Mouse (Mus musculus): ENCODE results near the gene Gm12794. TPM values are rescaled to one million over a fixed set of nuclear protein-coding genes. Genes with fewer than 3 reads are reported as not detected.
"Not testable (repeated sequence)": the region's sequence is repeated elsewhere in the genome, so short reads cannot be mapped to it uniquely, and the experiment has no call there.

The Gm12794 gene
- not detected in 2 replicates for total RNA-seq (2015)
- total RNA-seq (2017), result not detected in 2 replicates

- not testable (repeated sequence) for ATAC-seq (ENCODE audit: poor library complexity, severe bottlenecking)
Measured at GRCm38 (mm10) chr4:101940107-101940506, at the start of gene Gm12794. Gm12794 (plus strand) TSS chr4:101940407.

GRCm38 (mm10) chr4:101893656-101894420, 46.4 kb upstream of the Gm12794 start, which contains the start of gene C130073F10Rik:
C130073F10Rik (minus strand) TSS chr4:101893789.
- no peak for ATAC-seq (ENCODE audit: poor library complexity, severe bottlenecking)

- ATAC-seq (ENCODE audit: poor library complexity, severe bottlenecking), result not testable (repeated sequence)
Measured at GRCm38 (mm10) chr4:101908821-101909220, 31.4 kb upstream of the Gm12794 start, which contains the start of gene Gm12800. Gm12800 (plus strand) TSS chr4:101909121.

- not testable (repeated sequence) for ATAC-seq (ENCODE audit: poor library complexity, severe bottlenecking)
Measured at GRCm38 (mm10) chr4:101980949-101981348, 40.7 kb downstream of the Gm12794 start, which contains the start of gene Gm12790. Gm12790 (minus strand) TSS chr4:101981049.

- ATAC-seq (ENCODE audit: poor library complexity, severe bottlenecking), result no peak
Measured at GRCm38 (mm10) chr4:101985678-101986077, 45.5 kb downstream of the Gm12794 start.

- ATAC-seq (ENCODE audit: poor library complexity, severe bottlenecking), result not testable (repeated sequence)
Measured at GRCm38 (mm10) chr4:101986326-101986725, 46.1 kb downstream of the Gm12794 start, which contains the start of gene Gm12789. Gm12789 (plus strand) TSS chr4:101986626.

Other genes with a start within 250 kb of the Gm12794 start
- gene Lepr, start 223.0 kb upstream of the Gm12794 start, total RNA-seq (2015), result 0.69 and 5.3 TPM in 2 replicates
- 0.62 and 1.7 TPM in 2 replicates for gene Lepr, start 223.0 kb upstream of the Gm12794 start, total RNA-seq (2017)
- gene B020004J07Rik, start 96.4 kb upstream of the Gm12794 start, total RNA-seq (2015), result not detected in 2 replicates
- not detected in 2 replicates for gene B020004J07Rik, start 96.4 kb upstream of the Gm12794 start, total RNA-seq (2017)
- gene C130073F10Rik, start 46.6 kb upstream of the Gm12794 start, total RNA-seq (2015), result not detected in 2 replicates
- not detected in 2 replicates for gene C130073F10Rik, start 46.6 kb upstream of the Gm12794 start, total RNA-seq (2017)
- gene Gm12800, start 31.3 kb upstream of the Gm12794 start, total RNA-seq (2015), result not detected in 2 replicates
- not detected in 2 replicates for gene Gm12800, start 31.3 kb upstream of the Gm12794 start, total RNA-seq (2017)
- not detected in 2 replicates for gene Gm12790, start 40.6 kb downstream of the Gm12794 start, total RNA-seq (2015)
- not detected in 2 replicates for gene Gm12790, start 40.6 kb downstream of the Gm12794 start, total RNA-seq (2017)
- not detected in 2 replicates for gene Gm12789, start 46.2 kb downstream of the Gm12794 start, total RNA-seq (2015)
- not detected in 2 replicates for gene Gm12789, start 46.2 kb downstream of the Gm12794 start, total RNA-seq (2017)
- gene Pde4b, start 147.1 kb downstream of the Gm12794 start, total RNA-seq (2015), result 17.1 and 18.1 TPM in 2 replicates
- gene Pde4b, start 147.1 kb downstream of the Gm12794 start, total RNA-seq (2017), result 16.7 and 20.0 TPM in 2 replicates